9 mouse cellular contexts compared by ENCODE assay signal in the genomic region with DNA sequence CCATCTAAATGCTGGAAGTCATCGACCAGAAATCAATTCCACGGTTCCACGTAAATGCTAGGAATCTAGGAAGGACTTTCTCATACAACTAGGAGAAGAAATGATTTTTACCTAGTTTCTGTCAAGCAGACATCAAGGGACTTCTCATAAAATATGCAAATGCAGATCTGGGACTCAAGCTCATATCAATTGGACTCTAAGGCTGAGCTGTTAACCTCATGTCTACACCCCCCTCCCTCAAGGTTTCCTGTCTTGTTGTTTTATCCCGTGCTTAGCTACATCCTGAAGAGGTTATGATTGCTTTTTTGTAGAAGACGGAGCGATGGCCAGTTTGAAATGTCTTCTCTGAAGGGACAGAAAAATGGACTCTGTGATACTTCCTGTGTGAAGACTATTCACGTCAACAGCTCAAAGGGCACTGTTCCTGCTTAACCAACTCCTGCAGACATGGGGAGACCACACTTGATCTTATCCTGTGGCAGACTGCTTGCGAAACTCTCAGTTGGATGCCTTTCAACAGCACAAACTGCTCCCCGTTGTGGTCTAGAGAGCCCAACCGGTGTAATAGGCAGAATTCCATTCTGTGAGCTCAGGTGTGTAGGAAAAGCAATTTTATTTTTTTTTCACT.
DNase-seq lines count a peak whose midpoint lies in the region; ATAC-seq lines count a peak whose summit lies in the region.
"Had no signal": no experiment of that assay in that cellular context is flagged by ENCODE, and none has a peak within 500 bp of the region (broad histone marks: within the 10 kb centered on the region; RNA-seq: fewer than 3 reads in every experiment).

No protein-coding gene starts in this region.

- DNase-seq in embryonic facial prominence, embryonic 14.5 days (ENCODE audit: low spot score), result peak; percentile 57
- DNase-seq in embryonic facial prominence, embryonic 10.5 days (ENCODE audit: low spot score), result no peak
- DNase-seq in urinary bladder, adult 18-20 months (ENCODE audit: low spot score in 2 of 2), result peak; percentile 6 to 8
- DNase-seq in urinary bladder, postnatal 10 days (ENCODE audit: low spot score), result no peak
- peak; percentile 36 for DNase-seq in lung, postnatal 10 days
- no peak for DNase-seq in cerebellum, postnatal 14 days
- DNase-seq in layer of hippocampus, postnatal 14 days (ENCODE audit: low spot score in 2 of 2), result no peak
- DNase-seq: right cerebral cortex, postnatal 25 days had no signal

- H3K36me3 ChIP-seq in embryonic facial prominence, embryonic 14.5 days (ENCODE audit: control insufficient read depth, insufficient read depth, low read length), result no peaks in the 10 kb centered on the region
- H3K36me3 ChIP-seq in embryonic facial prominence, embryonic 10.5 days (replicated peaks), result no peaks in the 10 kb centered on the region
- no peaks in the 10 kb centered on the region for H3K36me3 ChIP-seq in hindbrain, embryonic 16.5 days (ENCODE audit: control insufficient read depth, insufficient read depth, low read length)

- 33% methylated on average over 10 of the region's 10 CpGs for WGBS in embryonic facial prominence, embryonic 14.5 days
- WGBS in embryonic facial prominence, embryonic 10.5 days, result 39% methylated on average over 10 of the region's 10 CpGs
- 47% methylated on average over 10 of the region's 10 CpGs for WGBS in hindbrain, embryonic 16.5 days

- no peak overlapping the region for H3K27ac ChIP-seq in embryonic facial prominence, embryonic 14.5 days (replicated peaks; ENCODE audit: low read depth, low read length)
- no peak overlapping the region for H3K27ac ChIP-seq in embryonic facial prominence, embryonic 10.5 days (replicated peaks)
- H3K27ac ChIP-seq in hindbrain, embryonic 16.5 days (ENCODE audit: low read depth, low read length), result no peak overlapping the region

- H3K4me2 ChIP-seq in embryonic facial prominence, embryonic 14.5 days (ENCODE audit: low read depth, low read length), result no peak overlapping the region
- H3K4me2 ChIP-seq in hindbrain, embryonic 16.5 days (ENCODE audit: low read length), result no peak overlapping the region

- H3K27me3 ChIP-seq in embryonic facial prominence, embryonic 14.5 days (replicated peaks; ENCODE audit: control insufficient read depth, insufficient read depth, low read length), result no peaks in the 10 kb centered on the region
- peaks cover 31% of the 10 kb centered on the region for H3K27me3 ChIP-seq in embryonic facial prominence, embryonic 10.5 days (replicated peaks; ENCODE audit: low read depth, poor library complexity, severe bottlenecking)
- H3K27me3 ChIP-seq in hindbrain, embryonic 16.5 days (replicated peaks; ENCODE audit: control insufficient read depth, insufficient read depth, low read length), result no peaks in the 10 kb centered on the region

- no peak overlapping the region for H3K9ac ChIP-seq in embryonic facial prominence, embryonic 14.5 days (ENCODE audit: low read depth, low read length)
- no peak overlapping the region for H3K9ac ChIP-seq in hindbrain, embryonic 16.5 days (ENCODE audit: low read depth, low read length)

- ATAC-seq in embryonic facial prominence, embryonic 14.5 days (ENCODE audit: low read depth), result no peak
- no peak for ATAC-seq in hindbrain, embryonic 16.5 days

- H3K4me1 ChIP-seq in embryonic facial prominence, embryonic 14.5 days (ENCODE audit: control insufficient read depth, insufficient read depth, low read length), result peaks cover 4% of the 10 kb centered on the region
- peaks cover 16% of the 10 kb centered on the region for H3K4me1 ChIP-seq in embryonic facial prominence, embryonic 10.5 days
- peaks cover 5% of the 10 kb centered on the region for H3K4me1 ChIP-seq in hindbrain, embryonic 16.5 days (ENCODE audit: control insufficient read depth, insufficient read depth, low read depth, low read length)

- no peak overlapping the region for H3K4me3 ChIP-seq in embryonic facial prominence, embryonic 14.5 days (ENCODE audit: low read depth, low read length)
- no peak overlapping the region for H3K4me3 ChIP-seq in embryonic facial prominence, embryonic 10.5 days
- H3K4me3 ChIP-seq in hindbrain, embryonic 16.5 days (ENCODE audit: low read length), result no peak overlapping the region

- no peaks in the 10 kb centered on the region for H3K9me3 ChIP-seq in embryonic facial prominence, embryonic 14.5 days (ENCODE audit: control insufficient read depth, low read length)
- H3K9me3 ChIP-seq in embryonic facial prominence, embryonic 10.5 days, result no peaks in the 10 kb centered on the region
- H3K9me3 ChIP-seq in hindbrain, embryonic 16.5 days (ENCODE audit: control insufficient read depth, low read length), result no peaks in the 10 kb centered on the region

Comparison
In these comparisons a context has a peak if more than half of its experiments do, and no peak if none do; other contexts are left out.
1. DNase-seq: peak in embryonic facial prominence, embryonic 14.5 days (single experiment), urinary bladder, adult 18-20 months (2 of 2) and lung, postnatal 10 days (single experiment); none in embryonic facial prominence, embryonic 10.5 days (single experiment), urinary bladder, postnatal 10 days (single experiment), cerebellum, postnatal 14 days (0 of 2) and layer of hippocampus, postnatal 14 days (0 of 2).